Mouse (Mus musculus) neural tube, embryonic 14.5 days (tissue): ENCODE measurements around the gene Gm8947. TPM values are rescaled to one million over a fixed set of nuclear protein-coding genes. Genes with fewer than 3 reads are reported as not detected.

Source experiments
- ATAC-seq: fragments of 200-750 bp; cut with Nextera tagmentation; 2 replicates; pipeline ENCODE4 v1.8.0; 2017; ENCODE audit warnings: low read depth, mild to moderate bottlenecking, moderate TSS enrichment, moderate library complexity
- H3K27ac ChIP-seq: fragments of 300-500 bp; sonication (generic); 2 replicates; pipeline ENCODE4 v1.5.1; 2014; ENCODE audit warnings: low read depth, mild to moderate bottlenecking, control low read depth, low read length, moderate library complexity, mixed read lengths
- H3K27me3 ChIP-seq: fragments of 300-500 bp; sonication (generic); 2 replicates; pipeline ENCODE4 v1.6.1; 2014; ENCODE audit warnings: low read length; ENCODE audit not compliant: control insufficient read depth, insufficient read depth
- H3K36me3 ChIP-seq: fragments of 300-500 bp; sonication (generic); 2 replicates; pipeline ENCODE4 v1.6.1; 2014; ENCODE audit warnings: low read length, mixed read lengths; ENCODE audit not compliant: control insufficient read depth, insufficient read depth
- H3K4me1 ChIP-seq: fragments of 300-500 bp; sonication (generic); 2 replicates; pipeline ENCODE4 v1.6.1; 2014; ENCODE audit warnings: low read length; ENCODE audit not compliant: control insufficient read depth, insufficient read depth
- H3K4me2 ChIP-seq: fragments of 300-500 bp; sonication (generic); 2 replicates; pipeline ENCODE4 v1.6.1; 2014; ENCODE audit warnings: mild to moderate bottlenecking, low read depth, low read length, control low read depth
- H3K4me3 ChIP-seq: fragments of 300-500 bp; sonication (generic); 2 replicates; pipeline ENCODE4 v1.5.1; 2014; ENCODE audit warnings: low read depth, low read length, control low read depth, mixed read lengths
- H3K9ac ChIP-seq: fragments of 300-500 bp; sonication (generic); replicated peaks from 2 replicates; pipeline ENCODE4 v1.6.1; 2014; ENCODE audit warnings: low read depth, mild to moderate bottlenecking, control low read depth, low read length, mixed read lengths
- H3K9me3 ChIP-seq: fragments of 300-500 bp; sonication (generic); 2 replicates; pipeline ENCODE4 v1.6.1; 2016; ENCODE audit warnings: low read length; ENCODE audit not compliant: control insufficient read depth
- WGBS: fragments of 180-500 bp; shearing (Covaris S2); extraction: QIAGEN DNeasy Blood & Tissue Kit; methylation state at CpG from one replicate; pipeline ENCODE4 v1.1.7; 2014; 5-methylcytosine and 5-hydroxymethylcytosine counted together
- polyA plus RNA-seq: library from polyadenylated mRNA; unstranded; fragments of >200 nt; fragmentation: Nextera tagmentation; extraction: Ambion mirVana; gene quantifications from 2 replicates; pipeline ENCODE4 v1.2.1, GENCODE M21; 2014

Gene Gm8947
- polyA plus RNA-seq, 1 experiment from 2014 or later = not detected

DNA sequence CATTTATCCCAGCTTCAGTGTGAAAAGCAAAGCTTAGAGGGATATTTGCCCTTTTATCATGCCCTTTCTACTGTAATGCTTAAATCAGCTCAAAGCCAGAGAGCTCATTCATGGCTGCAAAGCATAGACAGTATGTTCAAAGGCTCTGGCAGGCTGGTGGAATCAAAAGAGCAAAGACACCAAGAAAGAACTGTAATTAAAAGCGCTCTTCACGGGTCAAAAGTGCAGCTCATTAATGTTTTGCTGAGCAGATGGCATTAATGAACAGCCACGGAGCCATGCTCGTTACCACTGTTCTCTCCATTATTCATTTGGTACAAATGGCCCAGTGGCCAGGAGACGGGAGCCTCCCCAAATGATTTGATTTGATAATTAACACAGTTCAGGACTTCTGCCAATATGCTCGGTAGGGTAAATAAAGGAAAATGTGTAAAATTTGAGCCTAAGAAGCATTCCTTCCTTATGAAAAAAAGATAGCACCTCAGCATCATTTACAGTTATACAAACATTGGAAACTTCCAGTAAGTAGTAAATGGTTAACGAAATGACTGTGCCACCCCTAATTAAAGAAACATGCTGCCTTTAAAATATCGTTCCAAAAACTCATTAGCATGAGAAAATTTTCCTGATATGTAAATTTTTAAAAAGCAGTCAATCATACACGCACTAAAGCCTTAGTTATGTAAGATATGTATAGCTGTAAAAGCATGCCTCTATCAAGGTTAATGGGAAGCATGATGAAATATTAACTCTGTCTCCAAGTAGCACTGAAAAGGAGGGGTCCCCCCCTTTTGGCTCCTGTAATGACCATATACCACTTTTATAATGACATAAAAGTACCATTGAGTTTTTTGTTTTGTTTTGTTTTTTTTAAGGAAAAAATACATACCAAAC, 34.0 kb upstream of the Gm8947 start:
- Histone ChIP-seq H3K36me3 (no peaks in the 10 kb centered on the region), H3K4me3 (no peak overlapping the region), H3K9me3 (no peaks in the 10 kb centered on the region), H3K27me3 (no peaks in the 10 kb centered on the region), H3K9ac (no peak overlapping the region), H3K27ac (no peak overlapping the region), H3K4me2 (no peak overlapping the region), H3K4me1 (peaks cover 6% of the 10 kb centered on the region; the same call in 1 of the 2 replicates)
- ATAC-seq = peak; percentile 74
- WGBS = 28% methylated on average over 9 of the region's 9 CpGs

DNA sequence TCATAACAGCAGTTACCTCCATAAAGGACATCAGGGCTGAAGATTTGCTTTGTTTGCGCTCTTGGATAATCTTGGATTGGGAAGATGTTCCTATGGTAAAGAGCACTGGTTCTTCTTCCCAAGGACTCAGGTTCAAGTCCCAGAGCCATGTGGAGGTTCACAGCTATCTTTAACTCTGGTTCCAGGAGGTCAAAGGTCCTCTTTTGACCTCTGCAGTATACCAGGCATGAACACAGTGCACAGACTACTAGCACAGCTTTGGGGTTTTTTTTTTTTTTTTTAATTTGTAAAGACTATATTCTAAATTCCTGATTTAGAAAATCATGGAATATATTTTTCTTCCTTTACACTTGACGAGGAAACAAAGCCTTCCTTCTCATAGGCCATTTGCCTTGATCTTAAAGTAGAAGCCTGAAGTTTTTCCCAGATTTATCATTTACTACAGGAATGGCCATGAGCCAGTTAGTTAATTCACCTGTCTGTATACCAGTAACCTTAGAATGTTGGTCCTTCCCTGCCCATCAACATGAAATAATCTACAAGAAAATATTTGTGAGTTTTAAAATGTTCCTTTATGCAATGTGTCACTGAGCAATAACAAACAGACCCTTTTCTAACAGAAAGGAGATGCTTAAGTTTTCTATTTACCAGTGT, 33.2 kb upstream of the Gm8947 start:
- Histone ChIP-seq H3K4me2 (no peak overlapping the region), H3K27me3 (no peaks in the 10 kb centered on the region), H3K9me3 (no peaks in the 10 kb centered on the region), H3K27ac (no peak overlapping the region), H3K4me3 (no peak overlapping the region), H3K4me1 (peaks cover 6% of the 10 kb centered on the region; the same call in 1 of the 2 replicates), H3K36me3 (no peaks in the 10 kb centered on the region), H3K9ac (no peak overlapping the region)
- no peak for ATAC-seq
- WGBS = 92% methylated on average over 2 of the region's 2 CpGs

DNA sequence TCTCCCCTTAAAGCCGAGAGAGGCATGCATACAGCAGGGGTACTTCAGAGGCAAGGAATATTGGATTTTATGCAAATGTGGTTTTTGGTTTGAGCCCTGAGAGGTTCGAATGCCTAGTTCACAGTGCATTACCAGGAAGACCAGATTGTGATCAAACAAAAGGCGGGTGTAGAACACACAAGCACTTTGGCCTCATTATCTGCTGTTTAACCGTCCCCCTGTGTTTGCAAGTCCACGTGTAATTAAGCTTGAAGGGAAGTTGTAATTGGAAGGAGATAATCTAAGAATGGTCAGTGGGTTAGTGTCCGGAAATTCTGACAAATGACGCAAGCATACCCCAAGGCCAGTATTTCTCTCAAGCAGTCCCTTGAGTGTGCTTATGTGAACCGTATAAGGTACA, 26.1 kb upstream of the Gm8947 start:
- WGBS = 27% methylated on average over 8 of the region's 8 CpGs
- Histone ChIP-seq H3K9ac (no peak overlapping the region), H3K36me3 (no peaks in the 10 kb centered on the region), H3K9me3 (no peaks in the 10 kb centered on the region), H3K4me2 (no peak overlapping the region), H3K4me3 (no peak overlapping the region), H3K27me3 (no peaks in the 10 kb centered on the region), H3K4me1 (peaks cover 10% of the 10 kb centered on the region; the same call in 1 of the 2 replicates), H3K27ac (no peak overlapping the region)
- ATAC-seq = no peak

DNA sequence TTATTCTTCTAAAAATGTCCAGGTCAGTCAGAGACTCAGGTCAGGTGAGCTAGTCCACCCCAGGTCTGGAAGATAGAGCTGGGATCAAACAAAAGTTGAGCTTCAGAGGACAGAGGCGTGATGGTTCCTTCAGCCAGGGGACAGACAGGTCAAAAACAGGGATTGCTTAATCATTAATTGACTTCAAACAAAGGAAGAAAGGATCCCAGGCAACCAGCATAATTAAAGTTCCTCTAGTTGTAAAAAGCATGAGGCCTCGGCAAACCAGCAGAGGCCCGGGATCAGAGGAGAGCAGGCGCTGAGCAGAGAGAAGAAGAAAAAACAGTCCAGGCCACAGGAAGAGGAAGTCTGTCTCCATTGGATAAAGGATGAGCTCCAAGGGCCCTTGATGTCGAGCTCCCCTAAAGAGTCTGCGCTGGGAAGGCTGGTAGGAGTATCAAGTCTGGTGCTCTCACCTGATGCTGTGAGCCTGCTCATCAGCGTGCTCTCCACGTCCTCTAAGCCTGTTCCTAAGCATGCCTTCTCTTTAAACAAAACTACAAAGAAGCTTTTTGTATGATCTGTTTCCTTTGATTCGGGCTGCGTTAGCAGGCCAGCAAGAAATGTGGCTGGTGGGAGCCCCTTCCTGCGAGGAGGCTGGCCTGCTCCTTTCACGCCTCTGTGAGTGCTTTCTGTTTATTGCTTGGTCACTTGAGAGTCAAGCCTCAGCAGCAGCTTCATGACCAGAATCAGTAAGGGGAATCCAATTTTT, 24.7 kb upstream of the Gm8947 start:
- H3K9me3 ChIP-seq = no peaks in the 10 kb centered on the region
- peak; percentile 59; the same call in 1 of the 2 replicates for ATAC-seq
- no peak overlapping the region for H3K4me3 ChIP-seq
- no peaks in the 10 kb centered on the region for H3K27me3 ChIP-seq
- no peak overlapping the region for H3K9ac ChIP-seq
- no peak overlapping the region for H3K27ac ChIP-seq
- WGBS = 7% methylated on average over 12 of the region's 12 CpGs
- H3K4me2 ChIP-seq = no peak overlapping the region
- H3K36me3 ChIP-seq = no peaks in the 10 kb centered on the region
- H3K4me1 ChIP-seq = peaks cover 10% of the 10 kb centered on the region; the same call in 1 of the 2 replicates

DNA sequence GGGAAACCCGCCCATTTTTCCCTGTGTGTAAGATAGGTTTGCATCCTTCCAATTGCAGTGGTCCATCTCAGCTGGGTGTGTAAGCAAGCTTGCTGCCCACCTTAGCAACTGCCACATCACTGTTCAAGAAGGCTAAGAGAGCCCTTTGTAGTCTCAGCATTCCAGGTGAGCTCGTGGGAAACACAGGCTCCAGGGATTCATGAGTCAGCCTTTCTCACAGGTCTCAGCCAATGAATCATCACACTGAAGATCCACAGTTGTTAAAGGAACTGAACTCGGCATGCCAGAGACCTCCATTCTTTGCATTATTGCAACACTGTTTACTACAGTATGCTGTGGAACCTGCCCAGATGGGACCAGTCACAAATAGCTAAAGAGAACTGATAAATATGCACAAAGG, 23.5 kb upstream of the Gm8947 start:
- no peaks in the 10 kb centered on the region for H3K27me3 ChIP-seq
- H3K4me2 ChIP-seq = no peak overlapping the region
- no peaks in the 10 kb centered on the region for H3K36me3 ChIP-seq
- H3K4me1 ChIP-seq = peaks cover 10% of the 10 kb centered on the region; the same call in 1 of the 2 replicates
- no peak overlapping the region for H3K4me3 ChIP-seq
- WGBS = 73% methylated on average over 3 of the region's 3 CpGs
- no peaks in the 10 kb centered on the region for H3K9me3 ChIP-seq
- no peak overlapping the region for H3K27ac ChIP-seq
- H3K9ac ChIP-seq = no peak overlapping the region
- ATAC-seq = no peak

DNA sequence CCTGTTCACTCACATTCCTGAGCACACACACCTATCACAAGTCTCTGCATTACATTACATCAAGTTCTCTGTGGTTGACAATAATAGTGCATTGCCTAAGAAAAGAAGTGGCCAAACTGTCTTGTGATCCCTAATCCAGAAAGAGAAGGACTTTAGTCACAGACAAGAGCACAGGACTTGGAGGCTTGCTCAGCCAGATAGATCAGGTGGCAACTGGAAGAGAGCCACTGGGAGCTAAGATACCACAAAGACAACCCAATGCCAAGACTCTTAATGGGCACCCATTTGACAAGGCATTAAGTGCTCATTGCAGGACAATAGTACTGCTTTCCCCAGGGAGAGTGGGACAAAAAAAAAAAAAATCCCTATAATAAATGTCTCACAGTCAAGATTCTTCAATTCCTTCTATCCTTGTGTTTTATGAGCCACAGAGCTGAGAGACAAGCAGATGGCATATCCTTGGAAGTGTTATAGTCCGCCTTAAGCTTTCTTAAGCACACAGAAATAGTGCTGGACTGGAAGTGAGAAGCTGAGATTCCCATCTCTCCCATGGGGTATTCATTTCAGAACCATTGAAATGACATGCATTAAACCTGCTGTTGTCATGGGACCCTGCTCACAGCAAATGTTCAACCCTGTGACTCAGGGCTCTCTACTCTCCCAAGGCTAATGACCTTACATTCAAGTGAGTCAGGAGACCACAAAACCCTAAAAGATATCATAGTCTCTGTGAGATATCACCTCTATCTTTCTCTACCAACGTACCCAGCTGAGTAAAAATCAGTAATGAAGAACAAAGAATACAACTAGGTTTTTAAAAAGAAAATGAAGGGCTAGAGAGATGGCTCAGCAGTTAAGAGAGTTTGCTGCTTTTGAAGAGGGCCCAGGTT, 20.4 kb upstream of the Gm8947 start:
- Histone ChIP-seq H3K4me2 (no peak overlapping the region), H3K36me3 (no peaks in the 10 kb centered on the region), H3K9ac (no peak overlapping the region), H3K4me3 (no peak overlapping the region), H3K4me1 (peaks cover 10% of the 10 kb centered on the region; the same call in 1 of the 2 replicates), H3K27me3 (no peaks in the 10 kb centered on the region), H3K27ac (no peak overlapping the region), H3K9me3 (no peaks in the 10 kb centered on the region)
- ATAC-seq = no peak
- WGBS = 73% methylated on average over 2 of the region's 2 CpGs

DNA sequence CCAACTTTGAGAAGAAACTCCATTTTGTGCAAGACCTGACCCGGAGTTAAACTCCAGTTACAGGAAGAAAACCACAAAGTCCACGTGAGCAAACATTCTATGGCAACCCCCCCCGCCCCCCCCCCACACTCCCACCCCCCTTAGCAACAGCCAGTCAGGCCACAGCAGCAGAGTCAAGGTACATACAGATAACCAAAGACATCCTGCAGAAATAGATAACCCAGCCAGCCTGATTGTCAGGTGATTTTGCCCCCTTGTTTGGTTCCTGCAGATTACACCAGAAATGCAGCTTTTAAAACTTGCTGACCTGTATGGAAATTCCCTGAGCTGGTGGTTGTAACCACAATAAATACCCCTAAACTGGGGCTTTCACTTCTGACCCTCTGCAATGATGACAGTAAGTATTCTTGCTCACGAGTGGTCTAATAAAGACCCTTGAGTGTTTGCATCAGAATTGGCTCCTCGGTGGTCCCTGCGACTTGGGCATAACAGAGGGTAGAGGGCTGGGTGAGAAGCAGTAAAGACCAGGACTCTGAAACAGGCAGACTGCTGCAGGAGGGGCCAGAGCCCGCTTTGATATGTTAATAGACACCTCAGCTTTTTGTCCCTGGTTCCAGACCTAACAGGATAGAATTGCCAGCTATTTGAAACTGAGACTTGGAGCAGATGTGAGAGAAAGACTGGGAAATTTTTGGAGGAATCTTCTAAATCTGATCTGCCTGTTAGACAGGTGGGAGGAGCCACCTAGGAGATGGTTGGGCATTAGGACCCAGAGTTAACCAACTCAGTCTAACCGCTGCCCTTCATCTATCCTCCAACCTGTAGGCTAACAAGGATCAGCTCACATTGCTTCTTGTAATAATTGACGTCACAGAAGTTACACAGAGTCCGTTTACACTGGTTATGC, 14.9 kb upstream of the Gm8947 start:
- Histone ChIP-seq H3K36me3 (no peaks in the 10 kb centered on the region), H3K4me1 (no peaks in the 10 kb centered on the region), H3K4me3 (peak overlapping the region; percentile 15; the same call in 1 of the 2 replicates), H3K4me2 (peak overlapping the region; percentile 41), H3K9ac (no peak overlapping the region), H3K9me3 (no peaks in the 10 kb centered on the region), H3K27me3 (no peaks in the 10 kb centered on the region), H3K27ac (no peak overlapping the region)
- peak; percentile 79 for ATAC-seq
- WGBS = 3% methylated on average over 10 of the region's 10 CpGs
